Mouse (Mus musculus) yolk sac, embryonic 10.5 days (tissue): ENCODE results near the gene Tnfsf12.

ENCODE experiments used
- DNase-seq: peaks from one replicate; pipeline ENCODE4 v3.0.0-alpha.2; 2017; ENCODE audit warnings: low spot score

Tnfsf12 gene

GRCm38 (mm10) chr11:69680136-69680855 is 15.4 kb downstream of the Tnfsf12 start:
- DNase-seq, result no peak

- no peak for DNase-seq
These were observed 16.5 kb downstream of the Tnfsf12 start for GRCm38 (mm10) chr11:69679144-69679543.

GRCm38 (mm10) chr11:69672211-69672706 is 23.4 kb downstream of the Tnfsf12 start, which contains the start of gene Eif4a1:
Gene Eif4a1 (minus strand): TSS chr11:69672423.
- peak; percentile 100 for DNase-seq

- DNase-seq, result no peak
These were observed 23.9 kb downstream of the Tnfsf12 start for GRCm38 (mm10) chr11:69671726-69672124.

- peak; percentile 92 for DNase-seq
These were observed 24.6 kb downstream of the Tnfsf12 start for GRCm38 (mm10) chr11:69670786-69671725.

- DNase-seq, result no peak
These were observed 29.0 kb downstream of the Tnfsf12 start for GRCm38 (mm10) chr11:69666665-69667005.

GRCm38 (mm10) chr11:69665961-69666664 is 29.5 kb downstream of the Tnfsf12 start, which contains the start of gene Cd68:
Gene Cd68 (minus strand): TSS chr11:69666153.
- DNase-seq, result peak; percentile 79

GRCm38 (mm10) chr11:69665457-69665960 is 30.1 kb downstream of the Tnfsf12 start:
- DNase-seq, result no peak

- no peak for DNase-seq
These were observed 30.8 kb downstream of the Tnfsf12 start for GRCm38 (mm10) chr11:69664841-69665240.

GRCm38 (mm10) chr11:69663795-69664194 is 31.9 kb downstream of the Tnfsf12 start:
- DNase-seq, result no peak

GRCm38 (mm10) chr11:69662967-69663671 is 32.5 kb downstream of the Tnfsf12 start:
- no peak for DNase-seq

- DNase-seq, result peak; percentile 96
These were observed 33.3 kb downstream of the Tnfsf12 start, which contains the start of gene Mpdu1 for GRCm38 (mm10) chr11:69662213-69662966. Gene Mpdu1 (minus strand): TSS chr11:69662642.

- DNase-seq, result no peak
These were observed 34.3 kb downstream of the Tnfsf12 start for GRCm38 (mm10) chr11:69661221-69661881.

- no peak for DNase-seq
These were observed 38.2 kb downstream of the Tnfsf12 start for GRCm38 (mm10) chr11:69657462-69657881.

GRCm38 (mm10) chr11:69656617-69657461 is 38.8 kb downstream of the Tnfsf12 start:
- DNase-seq, result no peak

- no peak for DNase-seq
These were observed 39.6 kb downstream of the Tnfsf12 start for GRCm38 (mm10) chr11:69656065-69656455.

GRCm38 (mm10) chr11:69655264-69656064 is 40.2 kb downstream of the Tnfsf12 start, which contains the start of gene Sox15:
Gene Sox15 (plus strand): TSS chr11:69655314.
- DNase-seq, result peak; percentile 58

- no peak for DNase-seq
These were observed 40.9 kb downstream of the Tnfsf12 start for GRCm38 (mm10) chr11:69654760-69655159.
